Mouse (Mus musculus): ENCODE measurements around the gene Ank2.

DNA sequence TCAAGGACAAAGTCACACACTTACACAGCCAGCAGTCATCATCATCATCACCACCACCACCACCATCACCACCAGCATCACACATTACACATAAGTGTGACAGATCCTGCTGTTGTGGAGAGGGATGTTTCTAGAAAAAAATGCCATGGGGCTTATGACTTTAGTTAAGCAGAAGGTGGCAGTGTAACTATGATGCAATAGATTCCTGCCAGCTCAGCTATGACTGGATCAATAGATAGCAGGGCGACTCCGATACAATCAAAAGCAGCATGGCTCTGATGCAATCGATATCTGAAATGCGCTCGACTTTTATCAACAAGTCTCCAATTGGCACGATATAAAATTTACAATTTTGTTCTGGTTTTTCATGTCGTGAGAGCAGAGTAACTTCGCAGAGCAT lies 172.8 kb downstream of the Ank2 start:
- TF ChIP-seq TAL1 (IDR thresholded peaks at IDR 0.05; ENCODE audit: low read length): no peak
- TF ChIP-seq GATA1 (IDR thresholded peaks at IDR 0.05; ENCODE audit: low read length): no peak
